In the genomic region with DNA sequence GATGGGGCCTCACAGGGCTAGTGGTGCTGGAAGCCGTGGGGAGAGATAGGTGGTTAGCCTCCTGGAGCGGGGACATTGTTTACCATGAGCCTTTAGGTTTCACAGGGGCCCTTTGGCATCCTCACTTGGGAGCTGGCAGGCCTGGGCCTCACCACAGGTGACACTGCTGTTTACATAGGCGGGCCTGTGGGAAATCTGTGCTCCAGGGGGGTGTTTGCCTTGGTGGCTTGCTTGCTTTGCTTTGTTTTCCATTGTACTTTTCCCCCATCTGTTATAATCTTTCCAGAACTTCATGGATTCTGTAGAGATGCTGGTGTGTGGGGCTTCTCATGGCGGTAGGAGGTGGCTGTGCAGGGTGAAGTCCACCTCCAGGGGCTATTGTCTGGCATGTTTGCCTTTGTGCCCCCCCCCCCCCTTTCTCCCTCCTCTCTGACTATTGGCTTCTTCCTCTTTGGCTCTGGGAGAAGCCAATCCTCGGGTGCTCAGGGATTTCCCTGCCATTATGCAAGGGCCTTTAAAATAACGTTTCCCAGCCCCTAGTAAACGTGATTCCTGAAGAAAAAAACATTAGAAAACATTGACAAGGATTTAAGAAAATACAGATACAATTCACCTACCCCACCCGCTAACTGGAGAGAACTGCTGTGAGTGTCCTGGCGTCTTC, we compare ENCODE assay signal across 8 mouse cellular contexts. TPM values are rescaled to one million over a fixed set of nuclear protein-coding genes. Genes with fewer than 3 reads are reported as not detected.
DNase-seq lines count a peak whose midpoint lies in the region; ATAC-seq and TF ChIP-seq lines count a peak whose summit lies in the region.

No protein-coding gene starts in this region.

- TF ChIP-seq CTCF in small intestine, adult 2 months (IDR thresholded peaks at IDR 0.05; ENCODE audit: extremely low read depth, insufficient read length, insufficient replicate concordance, low read depth, low read length): no peak

- no peaks in the 10 kb centered on the region for H3K27me3 ChIP-seq in neural tube, embryonic 11.5 days (ENCODE audit: control insufficient read depth, insufficient read depth, low read length)
- H3K27me3 ChIP-seq in forebrain, embryonic 14.5 days (replicated peaks; ENCODE audit: control insufficient read depth, insufficient read depth, low read length): no peaks in the 10 kb centered on the region
- H3K27me3 ChIP-seq in limb, embryonic 15.5 days: no peaks in the 10 kb centered on the region
- no peaks in the 10 kb centered on the region for H3K27me3 ChIP-seq in small intestine, adult 2 months (ENCODE audit: control insufficient read depth, insufficient read depth, low read length)

- ATAC-seq in neural tube, embryonic 11.5 days (ENCODE audit: insufficient read depth, low FRiP score, low TSS enrichment): no peak
- no peak for ATAC-seq in forebrain, embryonic 14.5 days
- no peak for ATAC-seq in limb, embryonic 15.5 days (ENCODE audit: insufficient number of reproducible peaks, low FRiP score, low TSS enrichment, low read depth)

- H3K4me2 ChIP-seq in neural tube, embryonic 11.5 days (ENCODE audit: low read depth): peak overlapping the region; percentile 95
- H3K4me2 ChIP-seq in forebrain, embryonic 14.5 days (ENCODE audit: low read length): peak overlapping the region; percentile 96
- H3K4me2 ChIP-seq in limb, embryonic 15.5 days: peak overlapping the region; percentile 82

- H3K4me3 ChIP-seq in neural tube, embryonic 11.5 days (ENCODE audit: low read depth, low read length): 0 out of 2 replicates have a peak overlapping the region, but pooled peaks have one; percentile 95
- H3K4me3 ChIP-seq in forebrain, embryonic 14.5 days (ENCODE audit: low read depth, low read length): peak overlapping the region; percentile 93
- H3K4me3 ChIP-seq in limb, embryonic 15.5 days: no peak overlapping the region
- H3K4me3 ChIP-seq in small intestine, adult 2 months (ENCODE audit: low read depth, low read length): no peak overlapping the region

- H3K9me3 ChIP-seq in neural tube, embryonic 11.5 days (ENCODE audit: control insufficient read depth, low read length): no peaks in the 10 kb centered on the region
- no peaks in the 10 kb centered on the region for H3K9me3 ChIP-seq in forebrain, embryonic 14.5 days (replicated peaks; ENCODE audit: control insufficient read depth, low read length)
- H3K9me3 ChIP-seq in limb, embryonic 15.5 days: no peaks in the 10 kb centered on the region

- 21% methylated on average over 9 of the region's 9 CpGs for WGBS in neural tube, embryonic 11.5 days
- WGBS in forebrain, embryonic 14.5 days: 27% methylated on average over 9 of the region's 9 CpGs
- WGBS in limb, embryonic 15.5 days: 29% methylated on average over 9 of the region's 9 CpGs
- WGBS in small intestine, adult 2 months: 16% methylated on average over 9 of the region's 9 CpGs

- no peak for DNase-seq in neural tube, embryonic 11.5 days (ENCODE audit: low spot score)
- no peak for DNase-seq in neural tube, embryonic 10.5 days (ENCODE audit: extremely low spot score, low spot score)
- DNase-seq in forebrain, embryonic 14.5 days (ENCODE audit: low spot score): no peak
- no peak for DNase-seq in spleen, postnatal 14 days (ENCODE audit: low spot score in 2 of 2)
- DNase-seq in right cerebral cortex, postnatal 4 days: no peak
- no peak for DNase-seq in right cerebral cortex, postnatal 14 days

- no peaks in the 10 kb centered on the region for H3K36me3 ChIP-seq in neural tube, embryonic 11.5 days (ENCODE audit: control insufficient read depth, insufficient read depth, low read length)
- no peaks in the 10 kb centered on the region for H3K36me3 ChIP-seq in forebrain, embryonic 14.5 days (ENCODE audit: control insufficient read depth, insufficient read depth, low read length)
- H3K36me3 ChIP-seq in limb, embryonic 15.5 days: no peaks in the 10 kb centered on the region
- no peaks in the 10 kb centered on the region for H3K36me3 ChIP-seq in small intestine, adult 2 months (ENCODE audit: control insufficient read depth, insufficient read depth, low read length)

- H3K27ac ChIP-seq in neural tube, embryonic 11.5 days (ENCODE audit: low read depth, low read length): no peak overlapping the region
- H3K27ac ChIP-seq in forebrain, embryonic 14.5 days (ENCODE audit: low read depth, low read length): peak overlapping the region; percentile 66
- peak overlapping the region; percentile 82 for H3K27ac ChIP-seq in limb, embryonic 15.5 days
- H3K27ac ChIP-seq in small intestine, adult 2 months (ENCODE audit: insufficient read depth, low read depth, low read length): peak overlapping the region; percentile 43

- no peak overlapping the region for H3K9ac ChIP-seq in neural tube, embryonic 11.5 days (ENCODE audit: low read length)
- H3K9ac ChIP-seq in forebrain, embryonic 14.5 days (ENCODE audit: low read length): peak overlapping the region; percentile 100
- H3K9ac ChIP-seq in limb, embryonic 15.5 days: no peak overlapping the region

- H3K4me1 ChIP-seq in neural tube, embryonic 11.5 days (ENCODE audit: control insufficient read depth, insufficient read depth, low read length): peaks cover 48% of the 10 kb centered on the region
- peaks cover 62% of the 10 kb centered on the region for H3K4me1 ChIP-seq in forebrain, embryonic 14.5 days (ENCODE audit: control insufficient read depth, insufficient read depth, low read length)
- peaks cover 70% of the 10 kb centered on the region for H3K4me1 ChIP-seq in limb, embryonic 15.5 days
- peaks cover 25% of the 10 kb centered on the region for H3K4me1 ChIP-seq in small intestine, adult 2 months (ENCODE audit: control insufficient read depth, insufficient read depth, insufficient read length, low read length)

- no peak for TF ChIP-seq POLR2A in small intestine, adult 2 months (IDR thresholded peaks at IDR 0.05; ENCODE audit: low read depth, low read length)

RNA-seq across cellular contexts. Expression of a gene that starts 3.6 kb away (rescaled TPM):
- 73.9 and 81.1 TPM in 2 replicates for polyA plus RNA-seq in neural tube, embryonic 11.5 days (2014; fragmentation: Nextera tagmentation; extraction: Ambion mirVana)
- 53.3 and 62.4 TPM in 2 replicates for polyA plus RNA-seq in forebrain, embryonic 14.5 days (2014; fragmentation: Nextera tagmentation; extraction: Ambion mirVana)
- polyA plus RNA-seq in limb, embryonic 15.5 days (2015; fragmentation: Nextera tagmentation; extraction: Ambion mirVana): 40.8 and 44.8 TPM in 2 replicates
- 16.3 and 23.4 TPM in 2 replicates for polyA plus RNA-seq in small intestine, adult 2 months (2012; rRNA removed)

RNA-seq across cellular contexts. Expression of a gene that starts 59.1 kb away (rescaled TPM):
- polyA plus RNA-seq in neural tube, embryonic 11.5 days (2014; fragmentation: Nextera tagmentation; extraction: Ambion mirVana): 8.9 and 9.3 TPM in 2 replicates
- polyA plus RNA-seq in forebrain, embryonic 14.5 days (2014; fragmentation: Nextera tagmentation; extraction: Ambion mirVana): 11.3 and 16.1 TPM in 2 replicates
- 7.2 and 11.3 TPM in 2 replicates for polyA plus RNA-seq in limb, embryonic 15.5 days (2015; fragmentation: Nextera tagmentation; extraction: Ambion mirVana)
- 2.2 and 3.5 TPM in 2 replicates for polyA plus RNA-seq in small intestine, adult 2 months (2012; rRNA removed)

Comparison
In these comparisons a context has a peak if more than half of its experiments do, and no peak if none do; other contexts are left out.
1. H3K4me3 ChIP-seq: peak in neural tube, embryonic 11.5 days (single experiment) and forebrain, embryonic 14.5 days (single experiment); none in limb, embryonic 15.5 days (single experiment) and small intestine, adult 2 months (single experiment).
2. Peak in every context shown above with its lines, with median percentiles within 50 percentile points of each other: H3K4me2 ChIP-seq.